Mouse (Mus musculus): ENCODE results near the gene Pter.

DNA sequence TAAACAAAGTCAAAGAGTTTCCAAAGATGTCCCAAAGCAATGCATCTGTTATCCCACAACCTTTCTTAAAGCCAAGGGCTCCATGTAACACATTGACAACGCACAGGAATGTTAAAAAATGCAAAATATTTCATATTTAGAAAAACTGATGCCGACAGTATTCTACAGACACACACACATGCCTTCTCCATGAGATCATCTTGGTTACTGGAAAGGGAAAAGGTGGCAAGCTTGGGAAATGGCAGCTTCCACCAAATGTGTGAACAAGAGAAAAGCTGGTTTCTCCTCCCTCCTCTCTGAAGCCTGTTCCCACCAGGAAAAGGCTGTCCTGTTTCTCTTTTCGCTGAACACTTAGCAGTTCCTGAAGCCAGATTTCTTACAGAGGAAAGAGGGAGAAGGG is 114.9 kb downstream of the Pter start:
- TF ChIP-seq CTCF (IDR thresholded peaks at IDR 0.05; ENCODE audit: low read depth) (no peak), EP300 (IDR thresholded peaks at IDR 0.05; ENCODE audit: low read depth) (no peak)
